Mouse (Mus musculus) left cerebral cortex, adult 8-10 months (tissue): ENCODE measurements around the gene Dvl1. TPM values are rescaled to one million over a fixed set of nuclear protein-coding genes. Genes with fewer than 3 reads are reported as not detected.

ENCODE experiments used
- DNase-seq, 2 experiments: peaks; one replicate each; pipeline ENCODE4 v3.0.0; 2022; ENCODE audit warnings: low spot score in 2 of 2
- total RNA-seq, 4 experiments: library from RNA; stranded (reverse); gene quantifications; 2 replicates each; pipeline ENCODE4 v1.2.4; 2022

The Dvl1 gene
- total RNA-seq, 4 experiments from 2014 or later, result 81.1 to 86.5 (median 81.4) TPM

GRCm38 (mm10) chr4:155871404-155871803 lies 24.2 kb downstream of the Dvl1 start:
- DNase-seq, result no peak

DNA sequence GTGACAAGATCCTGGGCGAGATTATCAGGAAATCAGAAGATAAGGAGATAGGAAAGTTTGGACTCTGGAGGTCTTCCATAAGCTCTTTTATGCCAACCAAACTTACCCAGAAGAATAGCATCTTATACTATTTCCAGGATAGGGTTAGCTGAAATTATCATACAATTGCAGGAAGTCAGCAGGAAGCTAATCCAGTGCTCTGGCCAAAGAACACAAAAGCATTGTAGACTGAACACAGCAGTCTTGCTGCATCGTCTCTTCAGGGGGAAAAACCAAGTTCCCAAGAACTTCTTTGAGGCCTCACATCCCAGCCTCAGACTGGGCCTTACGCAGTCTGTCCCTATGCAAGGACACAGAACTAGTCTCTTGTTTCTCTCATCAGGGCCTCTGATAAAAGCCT lies 36.4 kb downstream of the Dvl1 start:
- no peak for DNase-seq

DNA sequence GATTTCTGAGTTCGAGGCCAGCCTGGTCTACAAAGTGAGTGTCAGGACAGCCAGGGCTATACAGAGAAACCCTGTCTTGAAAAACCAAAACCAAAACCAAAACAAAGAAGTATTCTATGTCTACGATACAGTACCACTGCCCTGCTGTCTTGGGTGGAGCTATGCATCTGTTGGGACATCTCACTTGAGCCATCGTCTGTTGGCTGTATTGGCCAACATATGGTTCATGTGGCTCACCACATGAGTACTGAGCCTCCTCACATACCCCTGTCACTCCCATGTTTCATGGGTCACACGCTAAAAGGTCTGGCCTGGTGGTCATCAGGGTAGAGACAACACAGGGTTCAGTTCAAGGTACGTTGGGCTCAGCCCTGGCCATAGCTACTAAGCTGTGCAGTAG lies 39.1 kb downstream of the Dvl1 start:
- no peak for DNase-seq

- no peak for DNase-seq
Observed at GRCm38 (mm10) chr4:155887674-155888073, 40.5 kb downstream of the Dvl1 start.

- no peak for DNase-seq
Observed at GRCm38 (mm10) chr4:155888181-155888580, 41.0 kb downstream of the Dvl1 start.

GRCm38 (mm10) chr4:155889316-155889715 lies 42.1 kb downstream of the Dvl1 start:
- no peak for DNase-seq

DNA sequence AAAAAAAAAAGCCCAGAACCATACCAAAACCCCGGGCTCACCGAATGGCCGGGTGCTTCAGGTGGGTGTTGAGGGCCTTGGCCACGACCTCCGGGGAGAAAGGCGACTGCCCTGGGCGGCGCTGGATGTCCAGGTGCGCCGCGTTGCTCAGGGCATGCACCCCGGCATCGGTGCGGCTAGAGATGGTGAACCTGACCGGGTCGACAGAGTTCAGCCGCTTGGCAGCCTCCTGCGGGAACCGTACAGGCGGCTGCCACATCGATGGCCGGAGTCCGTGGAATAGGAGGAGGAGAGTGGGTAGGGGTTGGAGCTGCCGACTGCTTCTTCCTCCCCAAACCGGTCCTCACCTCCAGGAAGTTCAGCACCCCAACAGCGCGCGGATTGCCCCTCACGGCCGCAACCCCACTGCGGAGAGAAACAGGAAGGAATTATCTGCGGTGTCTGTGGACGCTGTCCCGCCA lies 43.8 kb downstream of the Dvl1 start:
- peak in 1 of 2 experiments; percentile 21 for DNase-seq

DNA sequence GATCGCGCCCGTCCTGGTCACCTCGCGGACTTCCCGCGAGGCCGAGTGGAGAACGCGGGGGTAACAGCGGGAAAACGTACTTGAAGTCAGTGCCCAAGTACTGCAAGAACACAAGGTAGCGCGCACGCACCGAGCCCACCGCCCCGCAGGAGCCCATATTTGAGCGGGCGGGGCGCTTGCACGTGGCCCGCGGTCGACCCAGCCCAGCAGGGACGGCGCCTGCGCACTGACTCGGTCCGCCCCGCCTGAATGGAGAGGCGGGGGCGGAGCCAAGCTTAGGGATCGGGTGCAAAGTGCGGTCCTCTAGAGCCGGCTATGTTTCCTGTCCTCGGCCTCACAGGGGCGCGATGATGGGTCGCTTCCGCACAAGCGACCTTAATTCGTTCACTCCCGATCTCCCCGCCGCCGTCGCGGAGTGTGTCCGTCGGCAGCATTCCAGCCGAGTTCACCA lies 44.4 kb downstream of the Dvl1 start, which contains the start of the genes Pusl1 and Acap3:
Gene Pusl1 (minus strand): TSS at position 231 of the 451 bp plus-strand sequence.
Gene Acap3 (plus strand): TSS at position 272 of the 451 bp plus-strand sequence.
- DNase-seq, result peak; percentile 87 to 94

DNA sequence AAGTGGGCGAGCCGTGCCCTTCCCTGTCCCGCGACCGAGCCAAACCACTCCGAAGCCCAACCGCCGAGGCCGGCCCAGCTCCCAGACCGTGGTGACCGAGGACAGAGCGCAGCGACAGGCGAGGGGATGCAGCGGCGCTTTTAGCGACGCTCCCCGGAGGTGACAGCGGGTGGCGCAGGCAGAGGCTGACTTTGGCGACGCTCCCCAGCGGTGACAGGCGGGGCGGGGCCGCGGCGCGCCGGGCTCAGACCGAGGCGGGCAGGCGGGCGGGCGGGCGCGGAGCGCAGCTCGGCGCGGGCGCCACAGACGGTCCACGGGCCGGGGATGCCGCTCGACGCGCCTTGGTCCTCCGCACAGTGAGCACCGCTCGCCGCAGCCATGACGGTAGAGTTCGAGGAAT lies 44.8 kb downstream of the Dvl1 start:
- peak in 1 of 2 experiments; percentile 71 for DNase-seq

GRCm38 (mm10) chr4:155892438-155893211 lies 45.4 kb downstream of the Dvl1 start:
- peak in 1 of 2 experiments; percentile 28 for DNase-seq

DNA sequence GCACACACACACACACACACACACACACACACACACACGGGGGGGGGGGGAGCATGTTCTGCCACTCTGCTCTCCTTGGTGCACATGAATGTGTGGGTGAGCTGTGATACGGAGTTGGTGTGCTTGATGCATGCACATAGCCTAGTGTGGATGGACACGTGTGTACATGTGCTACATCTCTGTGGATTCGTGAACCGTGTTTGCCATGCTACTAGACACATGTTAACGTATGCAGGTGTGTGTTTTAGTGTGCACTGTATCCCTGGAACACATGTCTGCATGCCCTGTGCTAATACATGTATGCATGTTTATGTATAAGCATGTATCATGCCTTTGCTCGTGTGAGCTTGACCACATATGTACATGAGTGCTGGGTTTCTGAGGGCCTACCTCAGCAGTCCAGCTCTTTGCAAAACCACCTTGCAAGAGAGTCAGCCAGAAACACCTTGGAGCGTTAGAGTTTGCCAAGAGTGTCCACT lies 46.0 kb downstream of the Dvl1 start:
- peak in 1 of 2 experiments; percentile 2 for DNase-seq

- DNase-seq, result peak; percentile 51 to 80
Observed at GRCm38 (mm10) chr4:155894311-155894881, 47.2 kb downstream of the Dvl1 start.

DNA sequence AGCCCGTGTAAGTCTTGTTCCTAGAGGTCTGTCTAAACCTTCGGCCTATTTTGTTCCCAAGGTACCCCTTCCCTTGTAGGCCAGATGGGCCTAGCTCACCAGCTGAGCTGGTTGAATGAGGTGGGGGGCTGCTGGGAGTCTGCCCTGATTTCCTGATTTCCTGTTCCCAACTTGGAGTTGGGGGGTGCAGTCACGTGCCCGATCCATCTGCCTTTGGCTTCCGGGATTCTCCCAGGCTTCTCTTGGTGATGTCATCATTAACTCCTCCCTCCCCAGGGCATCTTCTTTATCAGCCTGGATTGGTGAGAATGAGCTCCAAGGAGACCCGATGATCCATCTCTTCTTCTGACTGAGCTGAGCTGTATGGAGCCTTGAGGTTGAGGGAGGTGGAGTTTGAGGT lies 48.0 kb downstream of the Dvl1 start:
- DNase-seq, result peak; percentile 64 to 65

- DNase-seq, result no peak
Observed at GRCm38 (mm10) chr4:155895826-155896225, 48.6 kb downstream of the Dvl1 start.

DNA sequence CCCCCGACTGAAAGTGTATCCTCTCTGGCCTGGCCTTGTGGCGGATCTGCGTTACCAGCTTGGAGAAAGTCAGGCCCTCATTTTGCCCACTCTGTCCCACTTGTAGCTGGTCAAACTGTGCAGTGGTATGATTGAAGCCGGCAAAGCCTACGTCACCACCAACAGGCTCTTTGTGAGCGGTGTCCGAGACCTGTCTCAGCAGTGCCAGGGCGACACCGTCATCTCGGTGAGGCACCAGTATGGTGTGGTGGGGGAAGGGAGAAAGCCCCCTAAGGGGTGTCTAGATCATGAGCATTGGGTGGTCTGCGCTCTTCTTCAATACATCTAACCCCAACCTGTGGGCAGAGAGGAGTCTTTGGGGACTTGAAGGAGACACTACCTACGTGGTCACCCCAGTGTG lies 49.3 kb downstream of the Dvl1 start:
- DNase-seq, result peak in 1 of 2 experiments; percentile 1

- DNase-seq, result no peak
Observed at GRCm38 (mm10) chr4:155898318-155898717, 51.1 kb downstream of the Dvl1 start.

GRCm38 (mm10) chr4:155899355-155899754 lies 52.2 kb downstream of the Dvl1 start:
- no peak for DNase-seq

DNA sequence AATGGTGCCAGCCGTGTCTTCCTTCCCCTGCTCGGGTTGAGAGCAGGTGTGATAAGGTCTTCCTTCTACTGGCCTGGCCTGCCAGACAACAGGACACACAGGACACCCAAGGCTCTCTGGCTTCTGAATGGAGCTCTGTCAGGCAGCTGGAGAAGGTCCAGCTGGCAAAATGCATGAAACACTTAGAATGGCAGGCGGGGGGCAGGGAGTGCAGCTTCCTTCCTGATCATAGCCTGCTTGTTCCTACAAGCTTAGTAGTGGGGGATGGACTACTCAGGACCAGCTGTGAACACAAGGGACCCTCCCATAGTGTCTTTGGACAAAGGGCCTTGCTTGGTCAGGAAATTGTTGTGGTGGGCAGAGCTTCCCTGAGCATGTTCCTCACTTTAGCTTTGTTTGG lies 54.0 kb downstream of the Dvl1 start:
- DNase-seq, result peak; percentile 4 to 47

DNA sequence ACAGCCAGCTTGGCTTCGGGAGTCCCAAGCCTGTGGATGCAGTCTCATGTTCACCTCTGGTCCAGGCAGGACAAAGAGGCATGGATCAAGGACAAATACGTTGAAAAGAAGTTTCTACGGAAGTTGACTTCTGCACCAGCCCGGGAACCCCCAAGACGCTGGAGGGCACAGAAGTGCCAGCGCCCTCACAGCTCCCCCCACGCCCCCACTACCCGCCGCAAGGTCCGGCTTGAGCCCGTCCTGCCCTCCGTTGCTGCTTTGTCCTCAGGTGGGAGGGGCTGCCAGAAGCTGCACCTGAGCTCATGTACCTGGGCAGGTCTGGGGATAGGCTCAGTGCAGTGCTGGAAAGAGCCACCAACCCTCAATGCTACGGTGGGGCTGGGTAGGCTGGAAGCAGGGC lies 56.0 kb downstream of the Dvl1 start:
- DNase-seq, result no peak

- DNase-seq, result peak; percentile 1 to 6
Observed at GRCm38 (mm10) chr4:155904318-155905102, 57.3 kb downstream of the Dvl1 start.

DNA sequence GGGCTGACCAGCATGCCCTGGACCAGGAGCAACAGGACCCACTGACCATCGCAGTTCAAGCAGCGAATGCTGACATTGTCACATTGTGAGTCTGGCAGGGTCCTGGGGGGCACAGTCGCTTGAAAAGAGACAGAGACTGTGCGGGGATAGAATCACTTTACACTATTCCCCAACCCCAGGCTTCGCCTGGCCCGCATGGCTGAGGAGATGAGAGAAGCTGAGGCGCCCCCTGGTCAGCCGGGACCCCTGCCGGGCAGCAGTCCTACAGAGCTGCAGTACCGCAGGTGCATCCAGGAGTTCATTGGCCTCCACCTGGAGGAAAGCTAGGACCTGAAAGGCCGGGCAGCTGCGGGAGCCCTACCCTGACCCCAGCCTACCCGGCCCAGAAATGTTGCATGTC lies 58.4 kb downstream of the Dvl1 start:
- DNase-seq, result no peak

- DNase-seq, result peak; percentile 1 to 7
Observed at GRCm38 (mm10) chr4:155906125-155906524, 58.9 kb downstream of the Dvl1 start.
